Mouse (Mus musculus): Measurements from ENCODE around the gene Ccdc141.

DNA sequence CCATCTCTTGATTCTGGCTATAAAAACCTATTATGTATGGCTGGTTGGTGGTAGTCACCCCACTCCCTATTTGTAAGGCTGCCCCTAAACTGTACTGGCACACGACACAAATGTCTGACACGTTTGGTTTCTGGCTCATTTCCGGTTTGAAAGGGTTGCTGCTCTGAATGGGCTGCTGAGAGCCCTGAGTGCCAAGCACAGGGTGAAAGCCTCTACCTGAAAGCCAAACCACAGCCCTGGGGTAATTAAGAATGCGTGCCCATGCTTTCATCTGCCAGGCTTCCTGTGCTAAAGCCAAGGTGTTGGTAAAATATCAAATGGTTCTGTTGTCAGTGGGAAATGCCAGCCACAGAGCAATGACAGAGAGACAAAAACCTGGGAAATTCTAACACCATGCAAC lies 22.2 kb downstream of the Ccdc141 start:
- TF ChIP-seq HCFC1 (IDR thresholded peaks at IDR 0.05; ENCODE audit: borderline replicate concordance, insufficient read depth, low read length) = no peak
- no peak for TF ChIP-seq MAFK (IDR thresholded peaks at IDR 0.05; ENCODE audit: insufficient read depth, low read depth, low read length)
- no peak for TF ChIP-seq ZNF384 (IDR thresholded peaks at IDR 0.05; ENCODE audit: low read depth, low read length)

Data from ES-E14 (cell line).